In the genomic region with DNA sequence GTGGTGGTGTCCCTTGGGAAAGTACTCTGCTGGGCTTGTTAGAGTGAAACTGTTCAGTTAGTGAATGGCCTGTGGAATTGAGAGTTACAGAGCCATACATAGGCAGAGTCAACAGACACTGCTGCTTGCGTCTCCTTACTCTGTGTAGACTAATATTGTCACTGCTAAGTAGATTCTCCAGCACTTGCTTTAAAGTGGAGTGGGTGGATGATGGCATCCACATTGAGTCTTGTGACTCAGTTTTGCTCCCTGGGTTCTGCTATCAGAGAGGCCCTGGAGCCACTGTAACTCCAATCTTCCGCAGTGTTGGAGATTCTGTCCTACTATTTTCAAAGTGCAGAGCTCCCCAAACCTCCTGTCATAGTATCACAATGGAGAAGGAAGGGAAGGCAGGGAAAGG, we compare ENCODE assay signal across 19 mouse cellular contexts. TPM values are rescaled to one million over a fixed set of nuclear protein-coding genes. Genes with fewer than 3 reads are reported as not detected.
DNase-seq lines count a peak whose midpoint lies in the region; ATAC-seq lines count a peak whose summit lies in the region.
"Had no signal": no experiment of that assay in that cellular context is flagged by ENCODE, and none has a peak within 500 bp of the region (broad histone marks: within the 10 kb centered on the region; RNA-seq: fewer than 3 reads in every experiment).

No protein-coding gene starts in this region.

- intact Hi-C loops in heart, postnatal 10 days (cut with DNase I), result no loop called here

- no peak for DNase-seq in frontal cortex, postnatal 14 days (ENCODE audit: low spot score in 2 of 2)
- DNase-seq in brain, adult 2 months (ENCODE audit: low read depth, low spot score), result peak; percentile 61
- DNase-seq in heart, postnatal 10 days, result no peak
- DNase-seq: adrenal gland, adult 2 months; adrenal gland, adult 8-10 months; adrenal gland, postnatal 10 days; adrenal gland, postnatal 14 days; adrenal gland, postnatal 25 days; adrenal gland, postnatal 36 days; B cell, adult 2 months; cerebellum, adult 11 months; cerebellum, adult 11-12 months; cerebellum, adult 18-20 months; cerebellum, adult 2 months had no signal

- peak; percentile 57; the same call in 1 of the 2 replicates for ATAC-seq in frontal cortex, adult (ENCODE audit: low TSS enrichment)
- ATAC-seq: activated CD4-positive, CD25-positive, alpha-beta regulatory T cell, adult 4 months; CD4-positive, CD25-positive, alpha-beta regulatory T cell, adult 4 months; Patski had no signal

RNA-seq across cellular contexts. Expression of a gene that starts 13.4 kb away (rescaled TPM):
- total RNA-seq in heart, postnatal 10 days (2021), result 10 to 100 TPM; 29.8 to 31.9 TPM

RNA-seq across cellular contexts. Expression of a gene that starts 13.7 kb away (rescaled TPM):
- total RNA-seq in heart, postnatal 10 days (2021), result 1 to 10 TPM in 1 of 2 experiments, under 1 TPM in 1; 0.74 to 1.0 TPM
- total RNA-seq: CH12.LX had no signal

RNA-seq across cellular contexts. Expression of a gene that starts 49.6 kb away (rescaled TPM):
- total RNA-seq in heart, postnatal 10 days (2021), result 1 to 10 TPM; 2.4 to 3.9 TPM
